Mouse (Mus musculus) megakaryocyte-erythroid progenitor cell, adult 5-6 weeks (primary cell): ENCODE data around the gene Nap1l4. TPM values are rescaled to one million over a fixed set of nuclear protein-coding genes. Genes with fewer than 3 reads are reported as not detected.
A peak's percentile ranks its signal among the peaks of the same experiment; 100 is the strongest.

Source experiments
- ATAC-seq: replicated peaks from 2 replicates; pipeline ENCODE4 v1.8.0; 2016; ENCODE audit warnings: mild to moderate bottlenecking, inconsistent platforms; ENCODE audit not compliant: severe bottlenecking, poor library complexity, low FRiP score, low TSS enrichment
- total RNA-seq, 2 experiments: library from RNA; stranded (forward) in 1 of 2; stranded (reverse) in 1 of 2; fragments of 200-1000, 215-1000 nt in 1 of 2; fragments of >200 nt in 1 of 2; fragmentation: Nextera tagmentation in 1 of 2; gene quantifications; 2 replicates each; pipeline ENCODE4 v1.2.3; 2014 to 2017

Gene Nap1l4
- total RNA-seq, 2 experiments from 2014 or later = 130 to 257 TPM

GRCm38 (mm10) chr7:143533284-143533683 is 15.6 kb downstream of the Nap1l4 start:
- peak; percentile 93 for ATAC-seq

GRCm38 (mm10) chr7:143532410-143532809 is 16.5 kb downstream of the Nap1l4 start:
- ATAC-seq = no peak

GRCm38 (mm10) chr7:143519333-143519732 is 29.6 kb downstream of the Nap1l4 start:
- no peak for ATAC-seq

GRCm38 (mm10) chr7:143514416-143514768 is 34.5 kb downstream of the Nap1l4 start:
- no peak for ATAC-seq

GRCm38 (mm10) chr7:143513763-143514415 is 35.0 kb downstream of the Nap1l4 start:
- no peak for ATAC-seq

- no peak; the same call in 1 of the 2 replicates for ATAC-seq
Measured at GRCm38 (mm10) chr7:143511335-143511712, 37.6 kb downstream of the Nap1l4 start.

- peak; percentile 53 for ATAC-seq
Measured at GRCm38 (mm10) chr7:143510593-143511334, 38.1 kb downstream of the Nap1l4 start.

GRCm38 (mm10) chr7:143509566-143509965 is 39.3 kb downstream of the Nap1l4 start:
- ATAC-seq = no peak

GRCm38 (mm10) chr7:143506675-143507074 is 42.2 kb downstream of the Nap1l4 start:
- peak; percentile 52 for ATAC-seq

GRCm38 (mm10) chr7:143506271-143506670 is 42.6 kb downstream of the Nap1l4 start:
- no peak for ATAC-seq

GRCm38 (mm10) chr7:143505823-143506222 is 43.1 kb downstream of the Nap1l4 start:
- ATAC-seq = peak; percentile 56

- no peak for ATAC-seq
Measured at GRCm38 (mm10) chr7:143505411-143505810, 43.5 kb downstream of the Nap1l4 start.

GRCm38 (mm10) chr7:143503926-143504325 is 45.0 kb downstream of the Nap1l4 start:
- no peak for ATAC-seq

- ATAC-seq = peak; percentile 39
Measured at GRCm38 (mm10) chr7:143502418-143503200, 46.3 kb downstream of the Nap1l4 start, which contains the start of gene Phlda2. TSS of gene Phlda2 (minus strand) at chr7:143503150.

GRCm38 (mm10) chr7:143501643-143502417 is 47.1 kb downstream of the Nap1l4 start:
- ATAC-seq = peak; percentile 42

GRCm38 (mm10) chr7:143500912-143501311 is 48.0 kb downstream of the Nap1l4 start:
- ATAC-seq = no peak

- ATAC-seq = no peak
Measured at GRCm38 (mm10) chr7:143498584-143498983, 50.3 kb downstream of the Nap1l4 start.

- ATAC-seq = peak; percentile 60
Measured at GRCm38 (mm10) chr7:143495104-143495961, 53.6 kb downstream of the Nap1l4 start.
